Mouse (Mus musculus): ENCODE results near the gene Irf8. TPM values are rescaled to one million over a fixed set of nuclear protein-coding genes. Genes with fewer than 3 reads are reported as not detected.

Irf8 gene
- total and polyA plus RNA-seq, 2 experiments from 2014 or later = 11.5 to 15.2 TPM

DNA sequence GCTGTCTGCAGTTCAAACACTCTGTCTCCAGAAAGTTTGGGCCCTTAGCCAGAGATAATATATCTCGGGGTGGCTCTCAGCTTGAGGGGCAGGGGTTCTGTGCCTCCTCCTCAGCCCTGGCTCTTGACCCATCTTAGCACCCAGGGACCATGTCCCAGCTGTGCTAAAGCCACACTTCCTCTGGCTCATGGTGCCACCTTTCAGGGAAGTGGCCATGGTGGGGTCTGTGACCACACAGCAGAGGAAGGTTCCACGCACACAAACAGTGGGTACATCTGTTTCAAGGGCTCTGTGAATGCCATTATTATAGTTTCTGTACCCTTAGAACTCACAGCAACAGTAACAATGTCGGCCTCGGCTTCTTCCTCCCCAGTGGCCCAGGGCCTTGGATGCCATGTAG is 47.6 kb downstream of the Irf8 start:
- no peak for TF ChIP-seq EP300 (IDR thresholded peaks at IDR 0.05; ENCODE audit: low read depth)
- no peak for TF ChIP-seq CTCF (IDR thresholded peaks at IDR 0.05; ENCODE audit: low read depth)
- H3K4me1 ChIP-seq (ENCODE audit: control insufficient read depth, insufficient read depth) = no peaks in the 10 kb centered on the region
- H3K4me3 ChIP-seq (ENCODE audit: low read depth, low read length) = no peak overlapping the region
- no peak overlapping the region for H3K4me2 ChIP-seq (ENCODE audit: low read depth, low read length)
- no peaks in the 10 kb centered on the region for H3K36me3 ChIP-seq (replicated peaks; ENCODE audit: control insufficient read depth, insufficient read depth, low read length)
- no peak overlapping the region for H3K27ac ChIP-seq (ENCODE audit: low read depth)
- ATAC-seq (ENCODE audit: insufficient read depth, low read depth) (no peak), DNase-seq (ENCODE audit: low spot score) (no peak)
- H3K27me3 ChIP-seq (ENCODE audit: control insufficient read depth, insufficient read depth, low read length) = 0 out of 2 replicates have a peak, but pooled peaks cover 6% of the 10 kb centered on the region
- 73% methylated on average over 4 of the region's 4 CpGs for WGBS
- H3K9ac ChIP-seq (replicated peaks; ENCODE audit: low read depth, low read length) = no peak overlapping the region
- H3K9me3 ChIP-seq (replicated peaks; ENCODE audit: control insufficient read depth, low read length) = no peaks in the 10 kb centered on the region

DNA sequence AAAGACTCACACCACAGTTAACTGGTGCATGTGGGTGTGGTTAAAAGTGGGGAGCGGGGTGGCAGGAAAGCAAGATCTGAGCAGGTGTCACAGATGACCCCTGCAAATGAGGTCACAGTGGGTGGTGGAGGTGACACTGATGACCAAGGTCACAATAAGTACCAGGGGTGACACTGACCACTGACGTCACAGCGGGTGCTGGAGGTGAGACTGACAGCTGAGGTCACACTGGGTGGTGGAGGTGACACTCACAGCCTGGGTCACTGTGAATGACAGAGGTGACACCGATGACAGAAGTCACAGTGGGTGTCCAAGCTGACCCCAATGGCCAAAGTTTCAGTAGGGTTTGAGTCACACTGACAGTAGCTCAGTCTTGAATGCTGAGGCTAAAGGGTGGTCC is 50.6 kb downstream of the Irf8 start:
- DNase-seq (ENCODE audit: low spot score) = no peak
- H3K9me3 ChIP-seq (replicated peaks; ENCODE audit: control insufficient read depth, low read length) = no peaks in the 10 kb centered on the region
- ATAC-seq (ENCODE audit: insufficient read depth, low read depth) = no peak
- H3K27ac ChIP-seq (ENCODE audit: low read depth) = no peak overlapping the region
- H3K9ac ChIP-seq (replicated peaks; ENCODE audit: low read depth, low read length) = no peak overlapping the region
- 57% methylated on average over 4 of the region's 4 CpGs for WGBS
- no peaks in the 10 kb centered on the region for H3K36me3 ChIP-seq (replicated peaks; ENCODE audit: control insufficient read depth, insufficient read depth, low read length)
- H3K4me1 ChIP-seq (ENCODE audit: control insufficient read depth, insufficient read depth) = no peaks in the 10 kb centered on the region
- TF ChIP-seq CTCF (IDR thresholded peaks at IDR 0.05; ENCODE audit: low read depth) = no peak
- TF ChIP-seq EP300 (IDR thresholded peaks at IDR 0.05; ENCODE audit: low read depth) = no peak
- 0 out of 2 replicates have a peak, but pooled peaks cover 6% of the 10 kb centered on the region for H3K27me3 ChIP-seq (ENCODE audit: control insufficient read depth, insufficient read depth, low read length)
- H3K4me2 ChIP-seq (ENCODE audit: low read depth, low read length) = no peak overlapping the region
- H3K4me3 ChIP-seq (ENCODE audit: low read depth, low read length) = no peak overlapping the region

DNA sequence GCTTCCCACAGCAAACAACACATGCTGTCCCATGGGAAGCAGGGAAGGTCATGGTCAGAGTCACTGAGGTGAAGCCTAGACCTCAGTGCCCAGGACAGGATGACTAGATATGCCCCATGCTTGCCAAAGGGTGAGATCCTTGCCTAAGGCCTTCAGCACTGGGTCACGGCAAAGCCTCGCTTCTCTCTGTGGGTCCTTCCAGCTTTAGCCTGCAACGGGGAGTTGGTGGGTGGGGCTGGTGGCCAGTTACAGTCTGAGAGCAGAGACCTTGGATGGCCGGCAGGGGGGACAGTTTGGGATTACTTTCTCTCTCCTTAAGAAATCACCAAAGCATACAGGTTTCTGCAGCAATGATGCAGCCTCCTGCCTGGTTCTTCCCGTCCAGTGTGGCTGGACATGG is 51.5 kb downstream of the Irf8 start:
- H3K4me3 ChIP-seq (ENCODE audit: low read depth, low read length) = no peak overlapping the region
- no peak overlapping the region for H3K27ac ChIP-seq (ENCODE audit: low read depth)

DNA sequence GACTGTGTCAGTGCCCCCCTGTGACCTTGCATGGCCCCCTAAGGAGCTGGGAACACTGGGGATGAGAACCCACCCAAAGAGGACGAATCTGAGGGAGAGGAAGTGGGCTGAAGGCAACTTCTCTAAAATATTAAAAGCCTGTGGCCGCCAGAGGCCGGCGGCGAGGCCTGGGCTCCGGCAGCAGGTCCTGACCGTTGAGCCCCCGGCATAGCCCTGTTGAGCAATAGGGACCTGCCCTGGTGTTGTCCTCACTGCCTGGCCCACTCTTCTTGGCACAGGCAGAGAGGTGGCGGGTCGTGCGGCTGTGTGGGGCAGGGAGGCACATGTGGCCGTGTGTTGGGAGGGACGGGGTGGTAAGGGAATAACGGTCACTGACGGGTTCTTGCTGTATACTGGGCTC is 56.6 kb downstream of the Irf8 start:
- no peaks in the 10 kb centered on the region for H3K9me3 ChIP-seq (replicated peaks; ENCODE audit: control insufficient read depth, low read length)
- H3K4me2 ChIP-seq (ENCODE audit: low read depth, low read length) = no peak overlapping the region
- H3K4me3 ChIP-seq (ENCODE audit: low read depth, low read length) = no peak overlapping the region
- H3K27ac ChIP-seq (ENCODE audit: low read depth) = no peak overlapping the region
- ATAC-seq (ENCODE audit: insufficient read depth, low read depth) = no peak
- 81% methylated on average over 15 of the region's 15 CpGs for WGBS
- TF ChIP-seq CTCF (IDR thresholded peaks at IDR 0.05; ENCODE audit: low read depth) (no peak), EP300 (IDR thresholded peaks at IDR 0.05; ENCODE audit: low read depth) (no peak)
- DNase-seq (ENCODE audit: low spot score) = no peak
- H3K27me3 ChIP-seq (ENCODE audit: control insufficient read depth, insufficient read depth, low read length) = 0 out of 2 replicates have a peak, but pooled peaks cover 2% of the 10 kb centered on the region
- no peaks in the 10 kb centered on the region for H3K4me1 ChIP-seq (ENCODE audit: control insufficient read depth, insufficient read depth)
- no peak overlapping the region for H3K9ac ChIP-seq (replicated peaks; ENCODE audit: low read depth, low read length)
- no peaks in the 10 kb centered on the region for H3K36me3 ChIP-seq (replicated peaks; ENCODE audit: control insufficient read depth, insufficient read depth, low read length)

More for the DNA sequence above, 51.5 kb downstream of the Irf8 start:
- no peaks in the 10 kb centered on the region for H3K9me3 ChIP-seq (replicated peaks; ENCODE audit: control insufficient read depth, low read length)
- DNase-seq (ENCODE audit: low spot score) (no peak), ATAC-seq (ENCODE audit: insufficient read depth, low read depth) (no peak)
- H3K4me1 ChIP-seq (ENCODE audit: control insufficient read depth, insufficient read depth) = no peaks in the 10 kb centered on the region
- 0 out of 2 replicates have a peak, but pooled peaks cover 6% of the 10 kb centered on the region for H3K27me3 ChIP-seq (ENCODE audit: control insufficient read depth, insufficient read depth, low read length)
- H3K4me2 ChIP-seq (ENCODE audit: low read depth, low read length) = no peak overlapping the region
- H3K36me3 ChIP-seq (replicated peaks; ENCODE audit: control insufficient read depth, insufficient read depth, low read length) = no peaks in the 10 kb centered on the region
- TF ChIP-seq EP300 (IDR thresholded peaks at IDR 0.05; ENCODE audit: low read depth) (no peak), CTCF (IDR thresholded peaks at IDR 0.05; ENCODE audit: low read depth) (no peak)
- 46% methylated on average over 5 of the region's 5 CpGs for WGBS
- H3K9ac ChIP-seq (replicated peaks; ENCODE audit: low read depth, low read length) = no peak overlapping the region

DNA sequence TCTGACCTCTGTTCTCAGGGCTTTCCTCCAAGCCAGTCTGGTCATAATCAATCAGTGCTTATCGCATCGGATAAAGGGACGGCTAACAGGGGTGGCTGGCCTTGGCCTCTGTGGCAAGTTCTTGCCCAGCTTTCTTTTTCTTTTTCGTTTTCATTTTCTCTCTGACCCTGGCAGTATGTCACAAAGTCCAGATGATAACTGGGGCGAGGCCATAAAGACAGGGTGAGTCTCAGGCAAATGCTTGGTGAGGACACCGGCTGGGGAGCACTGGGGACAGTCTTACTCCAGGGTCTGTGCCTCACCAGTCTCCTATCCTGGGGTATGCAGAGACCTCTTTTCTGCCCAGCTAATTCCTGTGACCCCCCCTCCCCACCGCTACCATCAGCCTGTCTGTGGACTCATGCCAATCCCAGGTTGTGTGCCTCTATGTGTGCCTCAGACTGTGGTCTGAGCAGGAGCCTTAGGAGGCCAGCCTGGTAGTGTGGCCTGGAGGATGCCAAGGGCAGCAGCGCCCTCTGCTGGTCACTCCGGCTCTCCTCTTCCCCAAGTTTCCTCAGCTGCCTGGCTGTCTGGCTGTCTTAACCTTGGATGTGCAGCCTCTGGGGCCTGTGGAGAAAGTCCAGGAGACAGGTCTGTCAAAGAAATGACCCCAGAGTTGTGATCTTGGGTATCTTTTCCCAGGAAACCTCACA is 59.9 kb downstream of the Irf8 start:
- WGBS = 49% methylated on average over 9 of the region's 9 CpGs
- H3K36me3 ChIP-seq (replicated peaks; ENCODE audit: control insufficient read depth, insufficient read depth, low read length) = no peaks in the 10 kb centered on the region
- no peak overlapping the region for H3K4me2 ChIP-seq (ENCODE audit: low read depth, low read length)
- no peak overlapping the region for H3K27ac ChIP-seq (ENCODE audit: low read depth)
- no peaks in the 10 kb centered on the region for H3K4me1 ChIP-seq (ENCODE audit: control insufficient read depth, insufficient read depth)
- H3K9me3 ChIP-seq (replicated peaks; ENCODE audit: control insufficient read depth, low read length) = no peaks in the 10 kb centered on the region
- TF ChIP-seq CTCF (IDR thresholded peaks at IDR 0.05; ENCODE audit: low read depth) (peak; percentile 94), EP300 (IDR thresholded peaks at IDR 0.05; ENCODE audit: low read depth) (no peak)
- ATAC-seq (ENCODE audit: insufficient read depth, low read depth) (peak; percentile 71), DNase-seq (ENCODE audit: low spot score) (peak; percentile 79)
- no peak overlapping the region for H3K9ac ChIP-seq (replicated peaks; ENCODE audit: low read depth, low read length)
- H3K4me3 ChIP-seq (ENCODE audit: low read depth, low read length) = no peak overlapping the region
- H3K27me3 ChIP-seq (ENCODE audit: control insufficient read depth, insufficient read depth, low read length) = peaks cover 12% of the 10 kb centered on the region; the same call in 1 of the 2 replicates

Measured in heart, postnatal 0 days (tissue).